Mouse (Mus musculus) gastrocnemius, adult 18-20 months (tissue): ENCODE measurements around the gene Dgkb. TPM values are rescaled to one million over a fixed set of nuclear protein-coding genes. Genes with fewer than 3 reads are reported as not detected.

Experiments used
- DNase-seq: peaks from one replicate; pipeline ENCODE4 v3.0.0; 2021; ENCODE audit warnings: low spot score
- total RNA-seq, 2 experiments: library from RNA; stranded (reverse); gene quantifications; 2 replicates each; pipeline ENCODE4 v1.2.3; 2021

Dgkb gene
- total RNA-seq, 2 experiments from 2014 or later = 0.50 to 1.1 TPM

DNA sequence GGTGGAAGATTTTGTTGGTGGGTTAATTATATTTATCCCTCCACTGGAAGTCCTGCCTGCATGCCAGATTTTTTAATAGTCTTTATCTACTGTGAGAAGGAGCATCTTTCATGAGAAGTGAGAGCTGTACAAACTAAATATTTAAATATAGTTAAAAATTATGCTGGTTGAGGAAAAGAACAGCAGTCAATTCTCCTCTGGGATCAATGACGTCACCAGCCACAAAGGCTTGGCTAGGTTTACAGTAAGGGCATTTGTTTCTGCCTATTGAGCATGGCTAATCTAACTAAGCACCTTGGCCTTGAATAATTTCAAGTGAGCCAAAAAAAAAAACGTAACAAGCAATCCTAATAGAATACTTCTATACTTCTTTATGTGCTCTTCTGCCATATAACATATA, 554.1 kb downstream of the Dgkb start:
- no peak for DNase-seq

- DNase-seq = no peak
Measured at GRCm38 (mm10) chr12:38374159-38374558, 556.6 kb downstream of the Dgkb start.

DNA sequence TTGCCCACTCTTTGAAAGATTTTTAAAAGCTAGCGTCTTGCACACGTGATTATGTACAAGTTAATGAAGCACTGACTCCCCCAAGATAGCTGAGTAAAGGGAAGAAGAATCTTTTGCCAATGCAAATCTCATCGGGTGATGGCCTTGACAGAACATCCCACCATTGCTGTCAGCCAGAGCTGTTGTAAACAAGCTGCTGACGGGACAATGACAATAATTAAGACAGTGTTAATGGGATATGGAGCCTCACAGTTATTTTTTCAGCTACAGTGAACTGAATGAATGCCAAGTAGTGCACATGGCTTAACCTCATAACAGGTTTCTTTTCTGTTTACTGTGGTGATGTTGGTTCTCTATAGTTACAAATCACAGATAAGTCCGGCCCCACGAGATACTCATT, 568.4 kb downstream of the Dgkb start:
- DNase-seq = no peak

GRCm38 (mm10) chr12:38386991-38387390, 569.5 kb downstream of the Dgkb start:
- DNase-seq = no peak

DNA sequence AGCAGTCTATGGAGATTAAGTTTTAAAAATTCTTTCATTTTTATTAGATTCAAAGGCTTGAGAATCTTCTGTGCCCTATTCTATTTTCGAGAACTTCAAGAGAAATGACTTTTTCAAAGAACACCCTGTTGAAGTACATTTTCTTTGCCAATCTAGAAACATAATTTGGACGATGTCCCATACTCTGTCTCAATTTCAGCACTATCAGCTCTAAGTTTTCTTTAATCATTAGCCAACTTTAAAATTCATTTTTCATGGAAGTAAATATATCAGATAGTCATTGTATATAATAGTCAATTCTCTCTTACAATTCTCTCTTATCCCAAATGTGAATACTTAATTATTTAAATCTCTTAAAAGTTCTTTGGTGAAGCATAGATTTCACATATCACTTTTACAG, 570.1 kb downstream of the Dgkb start:
- DNase-seq = no peak

DNA sequence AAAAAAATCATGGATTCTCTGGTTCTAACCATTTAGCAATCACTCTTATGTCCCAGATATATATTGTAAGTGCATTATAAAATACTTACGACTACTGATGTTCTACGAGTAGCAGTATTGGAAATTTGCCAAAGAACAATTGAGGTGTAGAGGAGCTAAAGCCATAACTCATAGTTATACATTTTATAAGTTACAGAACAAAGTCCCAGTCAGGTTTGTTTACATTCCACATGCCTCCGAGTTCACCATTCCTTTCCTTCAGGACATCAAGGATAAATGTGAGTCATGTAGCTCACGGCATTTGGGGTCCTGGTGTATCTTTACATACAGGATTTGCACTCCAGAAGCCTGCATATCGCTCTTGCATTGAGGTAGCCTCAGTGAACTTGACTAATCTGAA, 570.7 kb downstream of the Dgkb start:
- DNase-seq = no peak

DNA sequence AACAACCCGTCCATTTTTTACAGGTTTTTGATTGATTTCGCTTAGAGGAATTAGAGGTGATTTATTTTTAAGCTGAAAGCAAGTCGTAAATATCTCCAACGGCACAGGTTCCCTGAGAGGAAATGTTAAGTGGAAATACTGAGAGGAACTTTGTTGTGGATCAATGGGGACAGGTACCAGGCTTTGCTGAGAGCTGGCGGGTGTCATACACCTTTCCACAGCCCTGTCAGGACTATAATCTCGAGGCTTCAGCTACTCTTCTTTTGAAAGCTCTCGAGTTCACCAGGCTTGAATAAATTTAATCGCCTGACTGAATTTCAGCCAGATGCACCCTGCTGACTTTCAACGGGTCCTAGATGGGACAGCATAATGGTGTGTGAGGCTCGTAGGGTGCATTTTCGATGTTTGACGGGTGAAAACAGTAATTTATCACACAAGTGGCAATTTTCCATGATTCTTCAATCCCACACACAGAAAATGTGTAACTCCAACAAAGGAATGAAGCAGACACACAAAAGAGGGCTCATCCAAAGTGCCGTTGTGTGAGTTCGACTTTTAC, 580.3 kb downstream of the Dgkb start:
- no peak for DNase-seq

DNA sequence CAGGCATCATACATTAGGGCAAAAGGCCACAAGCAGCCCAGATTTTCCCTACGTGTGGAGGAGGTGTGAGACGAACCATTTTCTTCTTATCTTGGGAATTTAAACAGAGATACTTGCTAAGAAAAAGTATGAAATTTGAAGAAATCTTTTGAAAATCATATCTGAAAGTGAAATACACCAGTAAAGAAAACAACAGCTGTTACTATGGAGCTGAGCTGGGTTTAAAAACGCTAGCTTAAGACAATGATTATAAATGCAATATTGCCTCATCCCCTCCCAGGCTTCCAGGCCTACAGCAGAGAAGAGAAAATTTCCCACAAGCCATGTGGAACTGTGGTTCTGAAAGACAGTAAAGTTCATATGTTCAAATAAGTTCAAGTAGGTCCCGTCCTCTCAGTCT, 582.6 kb downstream of the Dgkb start:
- DNase-seq = no peak

GRCm38 (mm10) chr12:38435364-38436130, 618.0 kb downstream of the Dgkb start:
- DNase-seq = no peak

GRCm38 (mm10) chr12:38436131-38436436, 618.6 kb downstream of the Dgkb start:
- DNase-seq = no peak

GRCm38 (mm10) chr12:38450323-38451087, 633.0 kb downstream of the Dgkb start:
- no peak for DNase-seq

- no peak for DNase-seq
Measured at GRCm38 (mm10) chr12:38451677-38452076, 634.2 kb downstream of the Dgkb start.

DNA sequence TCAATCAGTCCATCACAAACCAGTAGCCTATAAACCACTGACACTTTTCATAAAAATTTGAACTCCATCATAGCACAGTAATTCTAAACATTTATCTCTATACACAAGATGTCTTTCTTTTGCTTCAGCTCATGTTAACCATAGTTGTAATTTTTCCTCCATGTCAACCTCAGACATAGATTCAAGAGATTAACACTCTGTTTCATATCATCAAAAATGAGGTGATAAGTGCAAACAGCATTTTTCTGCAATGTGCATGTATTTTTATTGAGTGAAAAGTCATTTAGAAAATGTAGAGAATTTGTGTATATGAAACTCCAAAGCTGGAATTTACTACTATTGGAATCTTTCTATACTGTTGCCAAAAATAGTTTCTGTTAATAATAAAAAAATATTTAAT, 650.7 kb downstream of the Dgkb start:
- no peak for DNase-seq

GRCm38 (mm10) chr12:38468605-38469004, 651.1 kb downstream of the Dgkb start:
- DNase-seq = no peak

DNA sequence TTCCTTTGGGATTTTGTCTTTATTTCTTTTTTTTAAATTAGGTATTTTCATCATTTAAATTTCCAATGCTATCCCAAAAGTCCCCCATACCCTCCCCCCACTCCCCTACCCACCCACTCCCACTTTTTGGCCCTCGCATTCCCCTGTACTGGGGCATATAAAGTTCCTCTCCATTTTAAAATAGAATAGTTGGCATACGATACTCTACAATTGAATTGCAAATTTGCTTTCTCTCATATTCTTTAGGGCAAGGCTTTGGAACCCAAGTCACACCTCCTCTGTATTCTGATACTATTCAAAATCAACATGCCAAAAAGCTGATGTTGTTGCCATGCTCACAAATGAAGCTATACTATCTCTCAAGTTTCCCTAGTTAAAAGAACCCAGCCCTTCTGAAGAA, 679.7 kb downstream of the Dgkb start:
- no peak for DNase-seq

DNA sequence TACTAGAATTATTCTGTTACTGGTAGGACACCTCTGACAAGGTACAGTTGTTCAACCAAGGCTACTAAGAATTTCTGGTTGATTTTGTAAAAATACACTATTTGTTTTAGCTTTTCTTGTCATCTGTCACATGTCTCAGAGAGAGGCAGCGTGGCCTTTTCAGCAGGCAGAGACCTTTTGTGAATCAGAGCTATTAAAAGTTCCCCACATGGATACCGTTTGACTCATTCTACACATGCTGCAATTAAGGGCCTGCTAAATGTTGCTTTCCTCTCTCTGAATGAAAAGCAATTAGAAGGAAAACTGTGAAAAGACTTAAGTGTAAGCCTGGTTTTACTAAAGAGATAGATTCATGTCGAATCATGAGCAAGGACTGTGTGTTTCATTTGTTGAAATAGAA, 683.4 kb downstream of the Dgkb start:
- DNase-seq = no peak

- DNase-seq = no peak
Measured at GRCm38 (mm10) chr12:38508195-38508594, 690.7 kb downstream of the Dgkb start.

DNA sequence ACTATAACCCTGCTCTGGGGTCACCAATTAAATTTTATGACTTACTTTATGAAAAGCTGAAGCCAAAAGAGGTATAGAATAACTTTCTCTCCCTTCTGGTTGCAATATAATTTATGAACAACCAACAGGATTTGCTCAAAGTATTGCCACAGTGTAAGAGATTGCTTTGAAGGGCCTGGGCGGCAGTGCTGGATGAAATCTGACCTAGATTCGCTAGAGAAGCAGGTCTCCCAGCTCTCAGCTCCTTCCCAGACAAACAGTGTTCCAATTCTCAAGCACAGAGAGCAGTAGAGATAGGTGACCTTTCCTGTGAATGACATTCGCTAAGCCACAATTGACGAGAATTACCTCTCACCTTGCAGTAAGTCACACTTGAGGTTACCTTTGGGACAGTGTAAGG, 727.9 kb downstream of the Dgkb start:
- no peak for DNase-seq

GRCm38 (mm10) chr12:38577141-38577540, 759.6 kb downstream of the Dgkb start:
- no peak for DNase-seq

DNA sequence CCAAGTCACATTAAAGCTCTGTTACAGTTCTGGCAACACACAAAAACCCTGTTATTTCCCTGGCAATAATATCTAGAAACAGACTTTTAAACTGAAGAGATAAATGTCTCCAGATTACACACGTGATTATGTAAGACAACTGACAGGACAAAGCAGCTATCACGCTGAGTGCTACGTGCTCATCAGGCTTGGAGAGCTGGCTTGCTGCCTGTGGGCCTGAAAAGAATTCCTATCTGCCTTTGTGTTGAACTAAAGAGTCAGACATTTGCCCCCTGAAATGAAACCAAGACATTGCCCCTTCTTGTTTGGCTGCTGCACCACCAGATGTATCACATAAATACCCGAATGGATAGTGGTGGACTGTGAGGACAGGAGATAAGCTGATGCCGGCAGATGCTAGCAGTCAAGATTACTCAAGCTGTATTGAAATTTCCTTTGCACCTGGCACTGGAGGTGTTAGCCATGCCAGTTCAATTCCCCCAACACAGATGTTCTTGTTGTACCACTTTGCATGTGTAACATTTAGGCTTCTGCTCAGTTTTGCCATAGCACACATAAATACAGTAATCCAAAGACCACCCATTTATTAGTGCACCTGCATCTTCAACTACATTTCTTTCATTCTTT, 761.8 kb downstream of the Dgkb start:
- DNase-seq = no peak

- no peak for DNase-seq
Measured at GRCm38 (mm10) chr12:38586368-38586865, 768.9 kb downstream of the Dgkb start.

GRCm38 (mm10) chr12:38589951-38590350, 772.4 kb downstream of the Dgkb start:
- DNase-seq = no peak
